Mouse (Mus musculus) forebrain, embryonic 14.5 days (tissue): ENCODE measurements at regions not wholly inside any gene's neighbourhood (a gene's known extent, or its start where the extent isn't known, plus 50 kb on each side); places are given as distances from the start of the nearest gene placed in this dataset.

Experiments
- ATAC-seq: fragments of 200-750 bp; cut with Nextera tagmentation; 2 replicates; pipeline ENCODE4 v1.8.0; 2017; ENCODE audit warnings: mild to moderate bottlenecking, moderate library complexity
- DNase-seq: peaks from one replicate; pipeline ENCODE4 v3.0.0-alpha.2; 2015; ENCODE audit warnings: low spot score
- H3K27ac ChIP-seq: fragments of 300-500 bp; sonication (generic); 2 replicates; pipeline ENCODE4 v1.5.1; 2014; ENCODE audit warnings: low read depth, mild to moderate bottlenecking, control low read depth, low read length, moderate library complexity
- H3K27me3 ChIP-seq: fragments of 300-500 bp; sonication (generic); replicated peaks from 2 replicates; pipeline ENCODE4 v1.6.1; 2014; ENCODE audit warnings: low read length, control low read depth, mixed read lengths; ENCODE audit not compliant: control insufficient read depth, insufficient read depth
- H3K36me3 ChIP-seq: fragments of 300-500 bp; sonication (generic); 2 replicates; pipeline ENCODE4 v1.6.1; 2014; ENCODE audit warnings: low read length, control low read depth; ENCODE audit not compliant: control insufficient read depth, insufficient read depth
- H3K4me1 ChIP-seq: fragments of 300-500 bp; sonication (generic); 2 replicates; pipeline ENCODE4 v1.6.1; 2014; ENCODE audit warnings: antibody characterized with exemption, low read length, control low read depth; ENCODE audit not compliant: control insufficient read depth, insufficient read depth
- H3K4me2 ChIP-seq: fragments of 300-500 bp; sonication (generic); 2 replicates; pipeline ENCODE4 v1.6.1; 2014; ENCODE audit warnings: mild to moderate bottlenecking, control low read depth, low read length
- H3K4me3 ChIP-seq: fragments of 300-500 bp; sonication (generic); 2 replicates; pipeline ENCODE4 v1.5.1; 2014; ENCODE audit warnings: low read depth, low read length, control low read depth
- H3K9ac ChIP-seq: fragments of 300-500 bp; sonication (generic); 2 replicates; pipeline ENCODE4 v1.6.1; 2014; ENCODE audit warnings: mild to moderate bottlenecking, low read length, control low read depth, moderate library complexity
- H3K9me3 ChIP-seq: fragments of 300-500 bp; sonication (generic); replicated peaks from 2 replicates; pipeline ENCODE4 v1.6.1; 2016; ENCODE audit warnings: low read length, control low read depth, mixed read lengths; ENCODE audit not compliant: control insufficient read depth
- WGBS: fragments of 180-500 bp; shearing (Covaris S2); extraction: QIAGEN DNeasy Blood & Tissue Kit; methylation state at CpG from one replicate; pipeline ENCODE4 v1.1.7; 2014; 5-methylcytosine and 5-hydroxymethylcytosine counted together

DNA sequence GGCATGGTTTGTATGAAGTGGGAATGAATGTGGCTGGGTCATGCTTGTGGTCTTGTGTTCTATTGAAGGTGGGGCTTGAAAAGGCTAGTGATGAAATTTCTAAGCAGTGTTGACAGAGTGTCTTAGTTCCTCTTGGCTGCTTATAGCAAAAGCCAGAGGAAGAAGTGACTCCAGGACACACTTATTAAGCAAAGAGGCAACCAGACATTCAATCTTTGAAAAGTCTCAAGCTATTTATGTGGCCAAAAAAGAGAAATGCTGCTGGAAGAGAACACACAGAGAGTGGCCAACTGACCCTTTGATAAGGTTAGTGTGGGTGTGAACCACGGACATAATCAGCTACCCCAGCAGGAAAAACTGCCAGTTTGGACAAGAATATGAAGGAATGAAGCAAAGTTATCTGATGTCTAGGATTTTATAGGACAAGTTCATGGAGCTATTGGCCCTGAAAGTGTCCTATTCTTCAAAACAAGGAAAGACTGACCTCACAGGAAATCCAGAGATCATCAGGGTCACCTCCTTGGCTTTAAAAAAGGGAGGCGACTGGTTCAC lies 104.4 kb upstream of the Nxt1 start:
- no peak overlapping the region for H3K27ac ChIP-seq
- 75% methylated on average over 2 of the region's 2 CpGs for WGBS

DNA sequence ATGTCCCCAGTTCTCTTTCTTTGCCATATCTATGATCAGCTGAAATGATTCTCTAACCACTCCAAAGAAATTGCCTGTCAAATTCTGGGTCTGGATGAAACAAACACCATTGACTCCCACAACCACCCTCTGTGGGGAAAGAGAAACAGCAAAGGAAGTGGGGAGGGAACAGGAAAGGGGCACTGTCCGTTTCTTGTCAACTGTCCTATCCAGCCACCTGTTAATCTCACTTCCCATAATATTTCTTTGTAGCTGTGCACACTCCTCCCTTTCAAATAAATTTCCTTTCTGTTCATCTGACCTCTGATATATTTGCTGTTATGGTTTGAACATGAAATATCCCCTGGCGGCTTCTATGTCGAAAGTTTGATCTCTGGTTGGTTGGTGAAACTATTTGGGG lies 109.0 kb upstream of the Nxt1 start:
- no peak for DNase-seq
- ATAC-seq = no peak
- WGBS = 79% methylated on average over 3 of the region's 3 CpGs

More for the DNA sequence above, 104.4 kb upstream of the Nxt1 start:
- Histone ChIP-seq H3K4me2 (no peak overlapping the region), H3K9me3 (no peaks in the 10 kb centered on the region), H3K36me3 (no peaks in the 10 kb centered on the region), H3K4me1 (no peaks in the 10 kb centered on the region), H3K9ac (no peak overlapping the region), H3K27me3 (no peaks in the 10 kb centered on the region), H3K4me3 (no peak overlapping the region)
- ATAC-seq = no peak
- DNase-seq = no peak

DNA sequence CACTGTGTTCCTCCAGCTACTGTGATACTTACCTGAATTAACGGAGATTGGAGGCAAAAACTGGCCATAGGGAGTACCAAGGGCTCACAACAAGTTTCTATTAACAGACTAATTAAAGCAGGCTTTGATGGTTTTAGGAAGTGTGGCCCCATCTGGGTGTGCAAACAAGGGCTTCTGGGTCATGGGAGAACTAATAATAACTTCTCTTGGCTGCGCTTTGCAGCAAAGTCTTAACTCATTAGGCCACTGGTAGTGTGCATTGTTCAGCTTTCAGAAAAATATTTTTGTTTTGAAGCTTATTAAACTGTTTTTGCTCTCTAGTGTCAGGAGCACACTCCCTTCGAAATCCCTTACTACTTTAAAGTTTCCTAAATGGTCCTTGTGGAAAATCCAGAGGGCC lies 110.4 kb upstream of the Nxt1 start:
- Histone ChIP-seq H3K4me3 (no peak overlapping the region), H3K4me1 (no peaks in the 10 kb centered on the region), H3K9ac (no peak overlapping the region), H3K27ac (no peak overlapping the region), H3K4me2 (no peak overlapping the region), H3K9me3 (no peaks in the 10 kb centered on the region), H3K36me3 (no peaks in the 10 kb centered on the region), H3K27me3 (no peaks in the 10 kb centered on the region)
- no peak for ATAC-seq
- 48% methylated on average over 3 of the region's 3 CpGs for WGBS
- DNase-seq = no peak

More for the DNA sequence above, 109.0 kb upstream of the Nxt1 start:
- Histone ChIP-seq H3K27ac (no peak overlapping the region), H3K36me3 (no peaks in the 10 kb centered on the region), H3K9ac (no peak overlapping the region), H3K27me3 (no peaks in the 10 kb centered on the region), H3K4me1 (no peaks in the 10 kb centered on the region), H3K4me2 (no peak overlapping the region), H3K4me3 (no peak overlapping the region), H3K9me3 (no peaks in the 10 kb centered on the region)

DNA sequence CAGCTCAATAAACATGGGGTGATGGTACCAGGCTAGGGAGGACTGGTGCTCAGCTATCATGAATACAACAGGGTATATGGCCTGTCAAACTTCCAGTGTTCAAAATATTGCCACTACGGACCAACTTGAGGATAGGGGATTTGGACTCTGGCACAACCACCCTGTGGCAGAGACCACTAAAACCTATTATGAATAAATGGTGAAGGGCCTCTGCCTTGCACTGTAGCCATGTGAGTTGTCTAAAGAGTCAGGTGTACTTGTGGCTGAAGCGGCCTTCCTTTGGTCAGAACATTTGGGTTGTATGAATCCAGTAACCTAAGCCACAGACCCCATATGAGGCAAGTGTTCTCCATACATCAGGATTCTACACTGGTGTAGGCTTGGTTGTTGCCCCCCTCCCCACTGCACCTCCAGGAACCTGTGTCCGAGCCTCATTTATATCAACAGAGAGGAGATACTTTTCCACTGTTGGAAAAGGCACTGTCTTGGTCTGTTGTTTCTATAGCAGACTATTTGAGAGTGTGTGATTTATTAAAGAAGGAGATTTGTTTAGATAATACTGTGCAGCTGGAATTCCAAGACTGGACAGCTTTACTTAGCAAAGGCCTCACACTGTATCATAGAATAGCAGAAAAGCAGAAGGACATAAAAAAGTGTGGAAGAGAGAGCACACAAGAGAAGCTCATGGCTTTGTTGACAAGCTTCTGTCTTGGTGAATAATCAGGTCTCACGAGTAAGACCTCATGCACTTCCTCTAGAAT lies 112.2 kb upstream of the Nxt1 start:
- H3K36me3 ChIP-seq = no peaks in the 10 kb centered on the region
- no peaks in the 10 kb centered on the region for H3K4me1 ChIP-seq
- no peak overlapping the region for H3K4me3 ChIP-seq
- H3K9me3 ChIP-seq = no peaks in the 10 kb centered on the region
- no peak overlapping the region for H3K4me2 ChIP-seq
- H3K27me3 ChIP-seq = no peaks in the 10 kb centered on the region
- ATAC-seq = no peak
- no peak overlapping the region for H3K27ac ChIP-seq
- DNase-seq = no peak
- whole genome bisulfite sequencing = 87% methylated on average over 4 of the region's 4 CpGs
- no peak overlapping the region for H3K9ac ChIP-seq

DNA sequence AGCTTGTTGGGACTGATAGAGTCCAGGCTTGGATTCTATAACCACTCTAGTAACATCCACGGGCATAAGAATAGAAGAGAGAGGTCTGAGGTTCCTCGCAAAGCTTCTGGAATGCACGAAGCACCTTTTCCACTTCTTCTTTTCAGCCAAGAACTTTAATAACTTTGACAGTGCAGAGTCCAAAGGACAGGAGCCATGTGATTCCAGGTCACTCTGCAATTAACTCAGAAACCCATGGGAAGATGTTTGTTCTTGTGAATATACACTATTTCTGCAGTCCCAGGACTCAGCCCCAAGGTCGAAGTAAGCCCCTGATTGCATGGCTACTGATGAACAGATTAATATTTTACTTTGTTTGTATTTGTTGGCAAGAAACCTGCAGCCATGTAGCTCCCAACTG lies 113.0 kb upstream of the Nxt1 start:
- no peaks in the 10 kb centered on the region for H3K4me1 ChIP-seq
- no peaks in the 10 kb centered on the region for H3K27me3 ChIP-seq
- DNase-seq (no peak), ATAC-seq (no peak)
- WGBS = 89% methylated on average over 4 of the region's 4 CpGs
- H3K4me2 ChIP-seq = no peak overlapping the region
- H3K27ac ChIP-seq = no peak overlapping the region
- H3K4me3 ChIP-seq = no peak overlapping the region
- no peaks in the 10 kb centered on the region for H3K36me3 ChIP-seq
- H3K9ac ChIP-seq = no peak overlapping the region
- H3K9me3 ChIP-seq = no peaks in the 10 kb centered on the region

DNA sequence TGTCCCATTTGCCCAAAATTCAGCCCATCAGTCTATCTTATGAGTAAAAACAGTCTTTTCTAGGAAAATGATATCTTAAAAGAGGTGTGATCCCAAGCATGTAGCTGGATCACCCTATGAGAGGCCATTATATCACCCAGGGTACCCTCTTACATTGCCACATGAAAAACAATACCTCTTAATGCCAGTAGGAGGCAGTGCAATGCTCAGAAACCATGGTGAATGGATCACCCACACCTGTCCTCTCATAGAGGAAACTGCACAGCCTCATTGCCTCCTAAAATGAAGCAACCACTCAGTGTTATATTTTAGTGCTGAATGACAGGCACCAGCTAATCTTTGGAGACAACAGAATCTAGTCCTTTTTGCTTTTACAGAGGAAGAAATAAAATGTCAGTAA lies 114.0 kb upstream of the Nxt1 start:
- DNase-seq (no peak), ATAC-seq (no peak)
- H3K4me3 ChIP-seq = no peak overlapping the region
- no peaks in the 10 kb centered on the region for H3K36me3 ChIP-seq
- no peak overlapping the region for H3K27ac ChIP-seq
- H3K9me3 ChIP-seq = no peaks in the 10 kb centered on the region
- no peaks in the 10 kb centered on the region for H3K4me1 ChIP-seq
- no peaks in the 10 kb centered on the region for H3K27me3 ChIP-seq
- H3K9ac ChIP-seq = no peak overlapping the region
- H3K4me2 ChIP-seq = no peak overlapping the region

- 87% methylated on average over 4 of the region's 4 CpGs for WGBS
- Histone ChIP-seq H3K36me3 (no peaks in the 10 kb centered on the region), H3K4me1 (no peaks in the 10 kb centered on the region), H3K4me2 (no peak overlapping the region), H3K9me3 (no peaks in the 10 kb centered on the region), H3K9ac (no peak overlapping the region), H3K4me3 (no peak overlapping the region), H3K27me3 (no peaks in the 10 kb centered on the region), H3K27ac (no peak overlapping the region)
- DNase-seq (no peak), ATAC-seq (no peak)
These were observed 107.8 kb upstream of the Cd93 start for GRCm38 (mm10) chr2:148551207-148551606.

- Histone ChIP-seq H3K4me2 (no peak overlapping the region), H3K9me3 (no peaks in the 10 kb centered on the region), H3K36me3 (no peaks in the 10 kb centered on the region), H3K27ac (no peak overlapping the region), H3K4me3 (no peak overlapping the region), H3K27me3 (no peaks in the 10 kb centered on the region), H3K9ac (no peak overlapping the region), H3K4me1 (no peaks in the 10 kb centered on the region)
- DNase-seq = no peak
- 81% methylated on average over 1 of the region's 1 CpGs for WGBS
- ATAC-seq = no peak
These were observed 106.3 kb upstream of the Cd93 start for GRCm38 (mm10) chr2:148549618-148550017.

GRCm38 (mm10) chr2:148542340-148542739 lies 99.0 kb upstream of the Cd93 start:
- no peaks in the 10 kb centered on the region for H3K4me1 ChIP-seq
- H3K27ac ChIP-seq = no peak overlapping the region
- no peaks in the 10 kb centered on the region for H3K9me3 ChIP-seq
- no peak overlapping the region for H3K9ac ChIP-seq
- H3K4me3 ChIP-seq = no peak overlapping the region
- ATAC-seq (no peak), DNase-seq (no peak)
- H3K36me3 ChIP-seq = no peaks in the 10 kb centered on the region
- H3K27me3 ChIP-seq = no peaks in the 10 kb centered on the region
- no peak overlapping the region for H3K4me2 ChIP-seq
